In the genomic region with DNA sequence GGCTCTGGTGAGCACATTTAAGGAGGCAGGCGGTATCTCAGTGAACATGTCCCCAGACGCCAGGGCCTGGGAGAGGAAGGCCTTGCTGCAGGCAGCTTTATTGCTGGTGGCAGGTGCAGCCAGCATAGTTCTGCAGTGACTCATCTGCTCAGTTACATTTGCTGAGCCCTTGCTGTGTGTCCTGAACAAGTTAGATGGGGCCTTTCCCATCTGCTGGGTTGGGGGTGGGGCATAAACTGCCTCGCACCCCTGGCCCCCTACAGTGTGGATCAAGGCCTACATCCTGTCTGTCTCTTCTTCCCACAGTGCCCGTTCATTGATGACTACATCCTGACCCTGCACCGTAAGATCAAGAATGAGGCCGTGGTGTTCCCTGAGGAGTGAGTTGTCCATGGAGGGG, we compare ENCODE assay signal across 11 mouse cellular contexts. TPM values are rescaled to one million over a fixed set of nuclear protein-coding genes. Genes with fewer than 3 reads are reported as not detected.
DNase-seq lines count a peak whose midpoint lies in the region; ATAC-seq lines count a peak whose summit lies in the region.
"Had no signal": no experiment of that assay in that cellular context is flagged by ENCODE, and none has a peak within 500 bp of the region (broad histone marks: within the 10 kb centered on the region; RNA-seq: fewer than 3 reads in every experiment).

No protein-coding gene starts in this region.

- no peaks in the 10 kb centered on the region for H3K36me3 ChIP-seq in heart, embryonic 13.5 days
- peaks cover 13% of the 10 kb centered on the region; the same call in 1 of the 2 replicates for H3K36me3 ChIP-seq in embryonic facial prominence, embryonic 15.5 days

- H3K9me3 ChIP-seq in heart, embryonic 13.5 days: no peaks in the 10 kb centered on the region
- H3K9me3 ChIP-seq in embryonic facial prominence, embryonic 15.5 days (replicated peaks): no peaks in the 10 kb centered on the region
- H3K9me3 ChIP-seq: forebrain, embryonic 13.5 days; hindbrain, embryonic 15.5 days had no signal

- peaks cover 6% of the 10 kb centered on the region; the same call in 1 of the 2 replicates for H3K27me3 ChIP-seq in heart, embryonic 13.5 days (replicated peaks)
- H3K27me3 ChIP-seq in embryonic facial prominence, embryonic 15.5 days: no peaks in the 10 kb centered on the region
- H3K27me3 ChIP-seq: forebrain, embryonic 13.5 days; hindbrain, embryonic 15.5 days had no signal

- ATAC-seq in heart, embryonic 13.5 days (ENCODE audit: extremely low read depth, insufficient number of reproducible peaks, low FRiP score, low TSS enrichment): peak; percentile 12; the same call in 1 of the 2 replicates
- ATAC-seq in embryonic facial prominence, embryonic 15.5 days (ENCODE audit: insufficient number of reproducible peaks, low FRiP score, low TSS enrichment, low read depth): peak; percentile 48; the same call in 1 of the 2 replicates
- ATAC-seq in activated CD4-positive, CD25-positive, alpha-beta regulatory T cell, adult 4 months: no peak
- ATAC-seq: forebrain, embryonic 13.5 days; lung, postnatal 0 days had no signal

- no peak overlapping the region for H3K27ac ChIP-seq in heart, embryonic 13.5 days (replicated peaks)
- H3K27ac ChIP-seq in embryonic facial prominence, embryonic 15.5 days (replicated peaks): no peak overlapping the region
- H3K27ac ChIP-seq: forebrain, embryonic 13.5 days; hindbrain, embryonic 15.5 days had no signal

- DNase-seq in heart, adult 11 months: no peak
- DNase-seq in thymus, postnatal 4 days: peak; percentile 63
- no peak for DNase-seq in thymus, postnatal 36 days
- DNase-seq in testis, postnatal 10 days (ENCODE audit: low spot score): no peak
- DNase-seq: kidney, postnatal 25 days had no signal

- H3K9ac ChIP-seq in heart, embryonic 13.5 days: peak overlapping the region; percentile 37; the same call in 1 of the 2 replicates
- no peak overlapping the region for H3K9ac ChIP-seq in embryonic facial prominence, embryonic 15.5 days
- H3K9ac ChIP-seq: forebrain, embryonic 13.5 days; hindbrain, embryonic 15.5 days had no signal

- H3K4me2 ChIP-seq in heart, embryonic 13.5 days: no peak overlapping the region
- no peak overlapping the region for H3K4me2 ChIP-seq in embryonic facial prominence, embryonic 15.5 days (replicated peaks)
- H3K4me2 ChIP-seq: forebrain, embryonic 13.5 days; hindbrain, embryonic 15.5 days had no signal

- 44% methylated on average over 6 of the region's 6 CpGs for WGBS in heart, embryonic 13.5 days
- WGBS in embryonic facial prominence, embryonic 15.5 days: 56% methylated on average over 6 of the region's 6 CpGs

- H3K4me3 ChIP-seq in heart, embryonic 13.5 days: no peak overlapping the region
- no peak overlapping the region for H3K4me3 ChIP-seq in embryonic facial prominence, embryonic 15.5 days (replicated peaks)
- H3K4me3 ChIP-seq: forebrain, embryonic 13.5 days; hindbrain, embryonic 15.5 days had no signal

- H3K4me1 ChIP-seq in heart, embryonic 13.5 days: peaks cover 16% of the 10 kb centered on the region
- peaks cover 2% of the 10 kb centered on the region; the same call in 1 of the 2 replicates for H3K4me1 ChIP-seq in embryonic facial prominence, embryonic 15.5 days
- H3K4me1 ChIP-seq: forebrain, embryonic 13.5 days; hindbrain, embryonic 15.5 days had no signal

RNA-seq across cellular contexts. Expression of gene Ncbp3, which starts 10.7 kb away (rescaled TPM):
- polyA plus RNA-seq in heart, embryonic 13.5 days (2015; fragmentation: Nextera tagmentation; extraction: Ambion mirVana): 9.9 TPM in 2 replicates
- 10.9 and 11.6 TPM in 2 replicates for polyA plus RNA-seq in embryonic facial prominence, embryonic 15.5 days (2015; fragmentation: Nextera tagmentation; extraction: Ambion mirVana)
- polyA plus RNA-seq in activated CD4-positive, CD25-positive, alpha-beta regulatory T cell, adult 4 months (2017; shearing (Covaris generic)): 10 to 100 TPM; 14.3 to 16.8 TPM

RNA-seq across cellular contexts. Expression of gene Camkk1, which starts 18.1 kb away (rescaled TPM):
- polyA plus RNA-seq in heart, embryonic 13.5 days (2015; fragmentation: Nextera tagmentation; extraction: Ambion mirVana): 2.2 and 3.0 TPM in 2 replicates
- polyA plus RNA-seq in embryonic facial prominence, embryonic 15.5 days (2015; fragmentation: Nextera tagmentation; extraction: Ambion mirVana): 11.4 and 12.0 TPM in 2 replicates
- 1 to 10 TPM; 2.4 to 2.6 TPM for polyA plus RNA-seq in activated CD4-positive, CD25-positive, alpha-beta regulatory T cell, adult 4 months (2017; shearing (Covaris generic))

RNA-seq across cellular contexts. Expression of gene P2rx1, which starts 38.0 kb away (rescaled TPM):
- polyA plus RNA-seq in heart, embryonic 13.5 days (2015; fragmentation: Nextera tagmentation; extraction: Ambion mirVana): 2.1 and 2.3 TPM in 2 replicates
- polyA plus RNA-seq in embryonic facial prominence, embryonic 15.5 days (2015; fragmentation: Nextera tagmentation; extraction: Ambion mirVana): 2.6 and 2.8 TPM in 2 replicates
- polyA plus RNA-seq in activated CD4-positive, CD25-positive, alpha-beta regulatory T cell, adult 4 months (2017; shearing (Covaris generic)): under 1 TPM in 1 of 2 experiments, not detected in 1; 0.42 TPM

RNA-seq across cellular contexts. Expression of gene Itgae, which starts 53.5 kb away (rescaled TPM):
- polyA plus RNA-seq in heart, embryonic 13.5 days (2015; fragmentation: Nextera tagmentation; extraction: Ambion mirVana): 0.24 and 0.27 TPM in 2 replicates
- polyA plus RNA-seq in embryonic facial prominence, embryonic 15.5 days (2015; fragmentation: Nextera tagmentation; extraction: Ambion mirVana): 0.28 and 0.40 TPM in 2 replicates
- polyA plus RNA-seq in activated CD4-positive, CD25-positive, alpha-beta regulatory T cell, adult 4 months (2017; shearing (Covaris generic)): 100 to 1,000 TPM in 1 of 2 experiments, 10 to 100 TPM in 1; 94.7 to 118 TPM
